Mouse (Mus musculus): ENCODE measurements around the gene Igfbp1. TPM values are rescaled to one million over a fixed set of nuclear protein-coding genes. Genes with fewer than 3 reads are reported as not detected.
"Not testable (repeated sequence)": the region's sequence is repeated elsewhere in the genome, so short reads cannot be mapped to it uniquely, and the experiment has no call there.

Gene Igfbp1
- polyA plus RNA-seq, 1 experiment from 2014 or later = 0.19 TPM

DNA sequence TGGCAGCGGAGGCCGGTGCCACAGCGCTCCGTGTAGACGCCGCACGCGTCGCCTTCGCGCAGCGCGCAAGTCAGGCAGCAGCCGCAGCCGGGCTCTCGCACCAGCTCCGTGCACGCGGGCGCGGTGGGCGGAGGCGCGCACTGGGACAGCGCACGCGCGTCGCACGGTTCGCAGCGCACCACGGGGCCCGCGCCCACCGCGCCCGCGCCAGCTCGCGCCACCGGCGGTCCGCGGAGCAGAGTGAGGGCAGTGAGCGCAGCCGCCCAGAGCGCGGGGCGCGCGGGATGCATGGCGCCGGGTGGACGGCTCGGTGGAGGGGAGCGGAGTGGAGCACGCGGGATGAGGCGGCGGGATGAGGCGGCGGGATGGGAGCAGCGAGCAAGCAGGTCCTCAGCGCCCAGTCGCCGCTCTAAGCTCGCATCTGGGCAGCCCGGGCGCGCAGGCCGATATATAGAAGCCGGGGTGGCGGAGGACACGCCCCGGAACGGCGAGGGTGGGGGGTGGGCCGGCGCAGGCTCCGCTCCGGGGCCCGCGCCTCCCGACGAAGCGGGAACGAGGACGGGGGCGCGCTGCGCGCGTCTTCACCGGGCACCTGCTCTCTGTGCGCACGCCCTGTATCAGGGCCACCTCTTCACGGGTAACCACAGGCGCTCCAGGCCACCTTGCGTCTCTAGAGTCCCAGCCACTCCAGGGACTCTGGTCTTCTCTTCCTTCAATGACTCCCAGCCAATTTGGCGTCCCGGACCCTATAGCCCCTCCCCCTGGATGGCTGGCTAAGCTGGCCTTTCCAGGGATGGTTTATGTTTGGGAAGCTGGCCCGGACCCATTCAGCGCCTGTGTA, 16.1 kb downstream of the Igfbp1 start, which contains the start of gene Igfbp3:
TSS of gene Igfbp3 (minus strand) at position 423 of the 841 bp plus-strand sequence.
- Histone ChIP-seq H3K9me3 (replicated peaks; ENCODE audit: control insufficient read depth, low read length) (no peaks in the 10 kb centered on the region), H3K27ac (ENCODE audit: low read depth, low read length) (peak within 1 kb of the TSS; percentile 75), H3K9ac (ENCODE audit: low read length) (peak within 1 kb of the TSS; percentile 82), H3K4me1 (ENCODE audit: control insufficient read depth, insufficient read depth, low read length) (no peaks in the 10 kb centered on the region), H3K27me3 (replicated peaks; ENCODE audit: control insufficient read depth, insufficient read depth, low read length) (peaks cover 13% of the 10 kb centered on the region), H3K36me3 (ENCODE audit: control insufficient read depth, insufficient read depth, low read length) (no peaks in the 10 kb centered on the region), H3K4me2 (ENCODE audit: low read length) (peak within 1 kb of the TSS; percentile 74), H3K4me3 (ENCODE audit: low read depth, low read length) (peak within 1 kb of the TSS; percentile 66)
- WGBS = under 1% methylated on average over 86 of the region's 104 CpGs
- peak; percentile 89 for DNase-seq (ENCODE audit: low spot score)
- peak; percentile 92 for ATAC-seq

DNA sequence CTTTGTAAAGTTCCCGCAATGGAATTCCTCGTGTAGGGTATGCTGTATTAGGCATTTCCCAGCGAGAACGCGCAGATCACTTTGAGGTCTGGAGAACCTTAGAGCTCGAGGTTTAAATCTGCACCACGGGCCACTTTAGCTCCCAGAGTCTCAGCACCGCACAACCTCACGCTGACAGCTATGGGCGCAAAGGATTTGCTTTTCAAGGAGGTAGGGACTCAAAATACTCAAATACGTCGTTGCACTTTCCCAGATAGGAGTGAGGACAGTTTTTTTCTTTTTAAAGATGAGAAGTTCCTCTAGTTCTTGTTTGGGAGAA, 16.7 kb downstream of the Igfbp1 start:
- no peaks in the 10 kb centered on the region for H3K4me1 ChIP-seq (ENCODE audit: control insufficient read depth, insufficient read depth, low read length)
- H3K27me3 ChIP-seq (replicated peaks; ENCODE audit: control insufficient read depth, insufficient read depth, low read length) = peaks cover 13% of the 10 kb centered on the region
- no peaks in the 10 kb centered on the region for H3K9me3 ChIP-seq (replicated peaks; ENCODE audit: control insufficient read depth, low read length)
- DNase-seq (ENCODE audit: low spot score) (no peak), ATAC-seq (no peak)
- 0 out of 2 replicates have a peak overlapping the region, but pooled peaks have one; percentile 75 for H3K27ac ChIP-seq (ENCODE audit: low read depth, low read length)
- peak overlapping the region; percentile 66 for H3K4me3 ChIP-seq (ENCODE audit: low read depth, low read length)
- H3K9ac ChIP-seq (ENCODE audit: low read length) = peak overlapping the region; percentile 82; the same call in 1 of the 2 replicates
- under 1% methylated on average over 12 of the region's 12 CpGs for WGBS
- H3K36me3 ChIP-seq (ENCODE audit: control insufficient read depth, insufficient read depth, low read length) = no peaks in the 10 kb centered on the region
- peak overlapping the region; percentile 74 for H3K4me2 ChIP-seq (ENCODE audit: low read length)

DNA sequence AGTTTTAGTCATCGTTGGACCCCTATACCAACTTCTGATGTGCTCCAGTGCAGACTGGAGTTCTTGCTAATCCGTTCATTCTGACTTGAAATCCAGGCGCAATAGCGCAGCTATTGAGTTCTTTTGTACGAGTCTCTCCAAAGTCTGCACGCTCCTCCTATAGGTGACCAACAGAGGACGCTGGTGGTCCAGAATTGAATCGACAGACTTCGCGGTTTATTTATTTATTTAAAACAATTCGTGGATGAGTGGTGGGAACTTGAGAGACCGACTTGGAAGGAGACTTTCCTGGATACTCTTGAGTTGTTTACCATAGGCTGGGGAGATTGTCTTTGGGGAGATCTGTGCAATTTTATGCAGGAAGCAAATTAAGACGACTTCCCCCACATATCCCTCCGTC, 17.2 kb downstream of the Igfbp1 start:
- H3K27ac ChIP-seq (ENCODE audit: low read depth, low read length) = no peak overlapping the region

DNA sequence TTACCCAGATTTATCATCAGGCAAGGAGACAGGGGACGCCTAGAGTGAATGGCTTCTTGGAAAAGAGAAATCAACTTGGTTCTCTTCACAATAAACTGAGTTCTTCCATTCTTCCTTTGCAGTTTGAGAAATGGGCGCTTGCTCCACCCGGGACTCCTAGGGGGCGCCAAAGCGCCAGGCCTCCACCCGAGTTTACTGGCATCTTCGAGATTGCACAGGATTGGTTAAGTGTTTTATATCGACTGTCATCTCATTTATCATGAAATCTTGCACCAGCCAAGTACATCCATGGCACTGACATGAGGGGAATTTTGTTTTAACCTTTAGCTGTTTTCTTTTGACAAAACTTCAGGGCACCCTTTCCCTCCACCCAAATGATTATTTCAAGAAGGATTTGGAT, 18.1 kb downstream of the Igfbp1 start:
- no peak overlapping the region for H3K9ac ChIP-seq (ENCODE audit: low read length)
- no peaks in the 10 kb centered on the region for H3K9me3 ChIP-seq (replicated peaks; ENCODE audit: control insufficient read depth, low read length)
- H3K4me3 ChIP-seq (ENCODE audit: low read depth, low read length) = no peak overlapping the region
- no peaks in the 10 kb centered on the region for H3K36me3 ChIP-seq (ENCODE audit: control insufficient read depth, insufficient read depth, low read length)
- ATAC-seq = no peak
- DNase-seq (ENCODE audit: low spot score) = peak; percentile 73
- no peak overlapping the region for H3K27ac ChIP-seq (ENCODE audit: low read depth, low read length)
- H3K4me2 ChIP-seq (ENCODE audit: low read length) = no peak overlapping the region
- no peaks in the 10 kb centered on the region for H3K4me1 ChIP-seq (ENCODE audit: control insufficient read depth, insufficient read depth, low read length)
- peaks cover 13% of the 10 kb centered on the region for H3K27me3 ChIP-seq (replicated peaks; ENCODE audit: control insufficient read depth, insufficient read depth, low read length)
- 12% methylated on average over 8 of the region's 8 CpGs for WGBS

More for the DNA sequence above, 17.2 kb downstream of the Igfbp1 start:
- peak overlapping the region; percentile 66 for H3K4me3 ChIP-seq (ENCODE audit: low read depth, low read length)
- no peak overlapping the region for H3K9ac ChIP-seq (ENCODE audit: low read length)
- H3K4me2 ChIP-seq (ENCODE audit: low read length) = peak overlapping the region; percentile 74
- WGBS = 6% methylated on average over 14 of the region's 14 CpGs
- no peaks in the 10 kb centered on the region for H3K4me1 ChIP-seq (ENCODE audit: control insufficient read depth, insufficient read depth, low read length)
- DNase-seq (ENCODE audit: low spot score) (peak; percentile 88), ATAC-seq (no peak)
- no peaks in the 10 kb centered on the region for H3K9me3 ChIP-seq (replicated peaks; ENCODE audit: control insufficient read depth, low read length)
- no peaks in the 10 kb centered on the region for H3K36me3 ChIP-seq (ENCODE audit: control insufficient read depth, insufficient read depth, low read length)
- H3K27me3 ChIP-seq (replicated peaks; ENCODE audit: control insufficient read depth, insufficient read depth, low read length) = peaks cover 13% of the 10 kb centered on the region

DNA sequence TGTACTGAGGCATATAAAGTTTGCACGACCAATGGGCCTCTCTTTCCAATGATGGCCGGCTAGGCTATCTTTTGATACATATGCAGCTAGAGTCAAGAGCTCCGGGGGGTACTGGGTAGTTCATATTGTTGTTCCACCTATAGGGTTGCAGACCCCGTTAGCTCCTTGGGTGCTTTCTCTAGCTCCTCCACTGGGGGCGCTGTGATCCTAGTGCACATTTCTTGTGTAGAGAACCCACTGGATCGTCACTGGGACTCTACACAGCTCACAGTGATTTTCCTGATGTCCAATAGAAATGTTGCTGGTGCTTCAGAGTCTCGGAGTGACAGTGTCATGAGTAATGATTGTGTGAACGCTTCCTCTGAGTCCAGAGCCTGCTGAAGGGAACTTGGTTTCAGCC, 24.2 kb downstream of the Igfbp1 start:
- H3K9me3 ChIP-seq (replicated peaks; ENCODE audit: control insufficient read depth, low read length); ATAC-seq; H3K36me3 ChIP-seq (ENCODE audit: control insufficient read depth, insufficient read depth, low read length); DNase-seq (ENCODE audit: low spot score); H3K4me3 ChIP-seq (ENCODE audit: low read depth, low read length); H3K27me3 ChIP-seq (replicated peaks; ENCODE audit: control insufficient read depth, insufficient read depth, low read length); H3K9ac ChIP-seq (ENCODE audit: low read length); H3K4me1 ChIP-seq (ENCODE audit: control insufficient read depth, insufficient read depth, low read length); H3K27ac ChIP-seq (ENCODE audit: low read depth, low read length); H3K4me2 ChIP-seq (ENCODE audit: low read length): not testable (repeated sequence)
- 82% methylated on average over 8 of the region's 8 CpGs for WGBS

DNA sequence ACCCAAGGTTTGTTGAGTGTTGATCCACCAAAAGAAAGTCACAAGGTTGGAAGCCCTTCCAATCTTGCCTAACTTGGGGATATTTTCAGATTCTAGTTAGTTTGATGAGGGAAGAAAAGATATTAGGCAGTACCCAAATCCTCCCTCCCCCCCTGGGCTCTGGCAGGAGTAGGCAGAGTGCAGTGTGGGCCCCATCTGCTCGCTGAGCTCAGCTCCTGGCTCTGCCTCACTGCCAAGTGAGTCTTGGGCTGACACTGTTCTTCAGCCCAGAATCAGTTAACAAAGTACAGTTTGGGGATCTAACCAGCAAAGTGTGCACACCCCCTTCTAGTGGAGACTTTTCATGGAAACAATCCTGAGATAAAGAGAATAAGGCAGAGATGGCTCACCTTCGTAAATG, 28.6 kb downstream of the Igfbp1 start:
- Histone ChIP-seq H3K27me3 (replicated peaks; ENCODE audit: control insufficient read depth, insufficient read depth, low read length) (no peaks in the 10 kb centered on the region), H3K27ac (ENCODE audit: low read depth, low read length) (no peak overlapping the region), H3K9ac (ENCODE audit: low read length) (no peak overlapping the region), H3K4me3 (ENCODE audit: low read depth, low read length) (no peak overlapping the region), H3K9me3 (replicated peaks; ENCODE audit: control insufficient read depth, low read length) (no peaks in the 10 kb centered on the region), H3K36me3 (ENCODE audit: control insufficient read depth, insufficient read depth, low read length) (no peaks in the 10 kb centered on the region), H3K4me2 (ENCODE audit: low read length) (no peak overlapping the region), H3K4me1 (ENCODE audit: control insufficient read depth, insufficient read depth, low read length) (no peaks in the 10 kb centered on the region)
- peak; percentile 61 for DNase-seq (ENCODE audit: low spot score)
- peak; percentile 72; the same call in 1 of the 2 replicates for ATAC-seq
- WGBS = 60% methylated on average over 2 of the region's 2 CpGs

DNA sequence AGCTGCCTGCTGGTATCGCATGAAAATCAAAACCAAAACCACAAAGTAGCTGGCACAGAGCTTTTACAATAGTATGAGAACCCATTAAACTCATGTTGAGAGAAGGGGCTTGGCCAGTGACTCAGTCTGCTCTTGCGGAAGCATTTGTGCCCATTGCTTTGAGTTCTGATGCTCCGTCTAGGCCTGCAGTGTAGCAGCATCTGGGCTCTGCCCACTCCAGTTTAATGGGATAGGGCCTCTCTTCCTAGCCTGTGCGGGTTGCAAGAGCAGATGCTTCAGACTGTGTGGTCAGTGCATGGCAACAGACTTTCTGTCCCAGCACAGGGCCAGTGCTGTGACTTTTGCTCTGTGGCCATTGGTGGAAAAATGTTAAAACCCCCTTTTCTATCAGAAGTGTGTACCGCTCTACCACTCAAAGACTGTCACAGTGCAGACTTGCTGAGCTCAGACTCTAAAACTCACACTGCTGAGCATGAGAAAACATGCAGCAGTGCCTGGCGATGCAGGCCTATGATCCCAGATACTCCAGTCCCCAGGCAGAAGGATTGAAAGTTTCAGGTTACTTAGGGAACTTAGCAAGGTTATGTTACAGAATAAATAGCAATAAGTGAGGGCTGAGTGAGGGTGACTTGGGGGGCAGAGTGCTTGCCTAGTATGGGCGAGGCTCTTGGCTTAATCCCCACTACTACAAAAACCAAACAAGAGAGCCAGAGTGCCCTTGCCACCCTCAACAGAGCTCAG, 29.4 kb downstream of the Igfbp1 start:
- H3K9ac ChIP-seq (ENCODE audit: low read length) = no peak overlapping the region
- DNase-seq (ENCODE audit: low spot score) = no peak
- WGBS = 83% methylated on average over 7 of the region's 7 CpGs
- no peaks in the 10 kb centered on the region for H3K27me3 ChIP-seq (replicated peaks; ENCODE audit: control insufficient read depth, insufficient read depth, low read length)
- 0 out of 2 replicates have a peak, but pooled peaks have one; percentile 32 for ATAC-seq
- no peak overlapping the region for H3K27ac ChIP-seq (ENCODE audit: low read depth, low read length)
- H3K4me3 ChIP-seq (ENCODE audit: low read depth, low read length) = no peak overlapping the region
- no peak overlapping the region for H3K4me2 ChIP-seq (ENCODE audit: low read length)
- no peaks in the 10 kb centered on the region for H3K4me1 ChIP-seq (ENCODE audit: control insufficient read depth, insufficient read depth, low read length)
- H3K9me3 ChIP-seq (replicated peaks; ENCODE audit: control insufficient read depth, low read length) = no peaks in the 10 kb centered on the region
- no peaks in the 10 kb centered on the region for H3K36me3 ChIP-seq (ENCODE audit: control insufficient read depth, insufficient read depth, low read length)

DNA sequence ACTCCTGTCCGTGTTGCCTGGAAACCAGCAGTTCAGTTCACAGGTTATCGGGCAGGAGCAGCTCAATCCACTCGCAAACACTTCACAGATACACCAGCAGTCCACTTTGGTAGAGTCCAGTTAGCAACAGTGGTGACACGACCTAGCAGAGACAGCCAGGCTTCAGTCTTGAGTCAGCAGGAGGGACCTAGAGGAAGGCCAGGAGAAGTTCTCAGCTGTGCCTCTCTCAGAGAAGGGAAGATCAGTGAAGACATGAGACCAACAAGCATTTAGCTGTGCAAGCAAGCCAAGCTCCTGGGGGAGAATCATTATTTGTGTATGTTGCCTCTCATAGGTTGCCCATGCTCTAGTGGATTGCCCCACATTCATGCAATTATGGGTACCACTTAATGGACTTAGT, 30.5 kb downstream of the Igfbp1 start:
- no peak for DNase-seq (ENCODE audit: low spot score)
- H3K4me3 ChIP-seq (ENCODE audit: low read depth, low read length) = no peak overlapping the region
- no peaks in the 10 kb centered on the region for H3K9me3 ChIP-seq (replicated peaks; ENCODE audit: control insufficient read depth, low read length)
- no peaks in the 10 kb centered on the region for H3K4me1 ChIP-seq (ENCODE audit: control insufficient read depth, insufficient read depth, low read length)
- H3K9ac ChIP-seq (ENCODE audit: low read length) = no peak overlapping the region
- no peaks in the 10 kb centered on the region for H3K36me3 ChIP-seq (ENCODE audit: control insufficient read depth, insufficient read depth, low read length)
- WGBS = 85% methylated on average over 4 of the region's 4 CpGs
- no peak for ATAC-seq
- no peak overlapping the region for H3K27ac ChIP-seq (ENCODE audit: low read depth, low read length)
- H3K4me2 ChIP-seq (ENCODE audit: low read length) = no peak overlapping the region
- H3K27me3 ChIP-seq (replicated peaks; ENCODE audit: control insufficient read depth, insufficient read depth, low read length) = no peaks in the 10 kb centered on the region

DNA sequence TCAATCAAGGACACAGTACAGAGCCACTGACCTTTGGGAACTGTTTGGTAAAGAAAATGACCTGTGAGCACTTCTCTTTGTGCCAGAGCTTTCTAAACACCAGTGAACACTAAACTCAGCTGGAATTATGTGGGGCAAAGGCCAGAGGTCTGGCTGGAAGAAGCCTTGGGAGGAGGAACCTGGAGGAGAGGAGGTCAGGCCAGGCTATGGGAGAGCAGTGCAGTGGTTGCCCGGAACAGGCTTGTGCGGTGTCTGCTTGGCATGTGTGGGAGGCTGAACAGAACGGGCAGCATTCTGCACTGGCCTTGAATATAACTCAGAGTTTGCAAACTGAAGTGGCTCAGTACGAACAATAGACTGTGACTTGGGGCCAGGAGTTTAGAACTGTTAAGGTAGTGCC, 32.4 kb downstream of the Igfbp1 start:
- Histone ChIP-seq H3K27me3 (replicated peaks; ENCODE audit: control insufficient read depth, insufficient read depth, low read length) (no peaks in the 10 kb centered on the region), H3K9me3 (replicated peaks; ENCODE audit: control insufficient read depth, low read length) (no peaks in the 10 kb centered on the region), H3K27ac (ENCODE audit: low read depth, low read length) (no peak overlapping the region), H3K36me3 (ENCODE audit: control insufficient read depth, insufficient read depth, low read length) (no peaks in the 10 kb centered on the region), H3K4me3 (ENCODE audit: low read depth, low read length) (no peak overlapping the region), H3K9ac (ENCODE audit: low read length) (no peak overlapping the region), H3K4me1 (ENCODE audit: control insufficient read depth, insufficient read depth, low read length) (no peaks in the 10 kb centered on the region), H3K4me2 (ENCODE audit: low read length) (no peak overlapping the region)
- ATAC-seq (no peak), DNase-seq (ENCODE audit: low spot score) (no peak)
- 88% methylated on average over 4 of the region's 4 CpGs for WGBS

Data from forebrain, embryonic 14.5 days (tissue).